Mouse (Mus musculus) C2C12 (cell line): ENCODE data around the gene Dnm1.

Source experiments
- CEBPB ChIP-seq: IDR thresholded peaks from one replicate; pipeline ENCODE4 v1.6.1; 2011; ENCODE audit warnings: low read depth, mild to moderate bottlenecking, control low read depth, moderate library complexity
- CTCF ChIP-seq: IDR thresholded peaks from one replicate; pipeline ENCODE4 v1.5.1; 2011; ENCODE audit not compliant: control insufficient read depth, insufficient read depth, insufficient read length
- FOSL1 ChIP-seq: IDR thresholded peaks from one replicate; pipeline ENCODE4 v1.8.0; 2011; ENCODE audit warnings: mild to moderate bottlenecking, low read length; ENCODE audit not compliant: poor library complexity, insufficient read depth, severe bottlenecking
- MAX ChIP-seq: IDR thresholded peaks from one replicate; pipeline ENCODE4 v1.6.1; 2011; ENCODE audit warnings: mild to moderate bottlenecking, control low read depth
- MYOD1 ChIP-seq: IDR thresholded peaks from one replicate; pipeline ENCODE4 v1.6.1; 2011; ENCODE audit warnings: low read depth; ENCODE audit not compliant: control insufficient read depth, insufficient read length
- MYOG ChIP-seq: IDR thresholded peaks from one replicate; pipeline ENCODE4 v1.6.1; 2011; ENCODE audit not compliant: control insufficient read depth, insufficient read length; ENCODE audit errors: extremely low read depth
- USF1 ChIP-seq: IDR thresholded peaks from one replicate; pipeline ENCODE4 v1.6.1; 2011; ENCODE audit warnings: low read depth, mild to moderate bottlenecking, control low read depth, moderate library complexity

DNA sequence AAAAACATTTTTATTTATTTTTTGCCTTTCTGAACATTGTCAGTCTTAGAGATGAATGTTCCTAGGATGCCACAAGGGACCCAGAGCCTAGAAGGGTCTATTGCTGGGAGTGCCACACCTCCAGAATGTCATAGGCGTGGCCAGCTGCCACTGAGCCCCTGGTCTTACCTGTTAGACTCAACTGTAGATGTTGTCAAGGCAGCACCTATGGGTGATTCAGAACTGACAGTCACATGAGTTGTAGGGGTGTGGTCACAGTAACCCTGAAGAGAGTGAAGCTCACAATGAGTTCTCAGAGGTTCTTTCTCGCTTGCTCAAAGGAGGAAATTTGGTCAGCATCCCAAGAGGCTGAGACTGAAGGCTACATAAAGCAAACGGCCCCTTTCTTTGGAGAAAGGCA is 57.9 kb downstream of the Dnm1 start:
- no peak for TF ChIP-seq FOSL1
- TF ChIP-seq CTCF, result no peak
- no peak for TF ChIP-seq MYOG
- TF ChIP-seq MAX, result no peak
- no peak for TF ChIP-seq MYOD1
- TF ChIP-seq CEBPB, result no peak
- no peak for TF ChIP-seq USF1
